Mouse (Mus musculus): ENCODE data around the gene Lyz2. TPM values are rescaled to one million over a fixed set of nuclear protein-coding genes. Genes with fewer than 3 reads are reported as not detected.

Gene Lyz2
- polyA plus RNA-seq (2011; ENCODE audit: insufficient read depth, insufficient read length, low replicate concordance, missing spikeins) = 276 and 1,158 TPM in 2 replicates

DNA sequence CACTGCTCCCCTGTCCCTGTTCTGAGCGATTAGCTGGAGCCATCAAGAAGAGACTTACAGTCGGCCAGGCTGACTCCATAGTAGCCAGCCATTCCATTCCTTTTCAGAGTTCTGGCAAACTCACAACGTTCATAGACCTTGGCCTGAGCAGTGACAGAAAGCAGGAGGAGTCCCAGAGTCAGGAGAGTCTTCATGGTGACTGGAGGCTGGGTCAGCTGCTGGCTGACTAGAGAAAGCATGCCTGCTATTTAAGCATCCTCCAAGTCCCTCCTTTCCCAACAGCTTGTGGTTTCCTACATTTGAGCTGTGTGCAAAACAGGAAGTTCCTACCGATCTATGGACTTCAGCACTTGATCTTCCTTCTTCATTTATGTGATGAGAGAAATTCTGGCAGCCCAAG, at the start of gene Lyz2:
Gene Lyz2, minus strand, starts transcription at position 273 of the 400 bp plus-strand sequence.
- no peaks in the 10 kb centered on the region; the same call in 1 of the 2 replicates for H3K4me1 ChIP-seq (ENCODE audit: control insufficient read depth, insufficient read depth, low read length)
- peak within 1 kb of the TSS; percentile 94 for H3K4me3 ChIP-seq (replicated peaks; ENCODE audit: control insufficient read depth, low read depth, low read length)
- 4% methylated on average over 4 of the region's 4 CpGs for WGBS
- H3K27ac ChIP-seq (ENCODE audit: control insufficient read depth, insufficient read depth, low read depth, low read length, poor library complexity) = peak within 1 kb of the TSS; percentile 81
- TF ChIP-seq CTCF (IDR thresholded peaks at IDR 0.05; ENCODE audit: control insufficient read depth, insufficient read depth, low read length) (no peak), POLR2A (IDR thresholded peaks at IDR 0.05; ENCODE audit: borderline replicate concordance, control insufficient read depth, low read depth, low read length) (peak; percentile 25; the same call in 1 of the 2 replicates)

DNA sequence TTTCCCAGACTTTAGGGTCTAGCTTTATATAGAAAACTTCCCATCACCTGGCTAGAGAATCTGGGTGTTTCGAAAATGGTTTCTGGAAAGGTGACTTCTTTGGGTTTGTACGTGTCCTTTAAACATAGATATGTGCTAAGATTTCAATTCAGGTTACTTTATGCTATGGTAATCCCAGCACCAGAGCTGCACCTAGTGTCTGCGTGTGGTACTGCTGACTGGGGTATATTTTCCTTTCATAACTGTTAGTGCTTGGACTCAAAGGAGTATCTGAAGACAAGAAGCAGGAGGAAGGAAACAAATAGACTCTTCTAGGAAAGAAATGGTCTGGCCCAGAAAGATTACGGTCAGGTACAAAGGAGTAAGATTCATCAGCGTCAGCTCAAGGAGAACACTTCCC, 48.4 kb upstream of the Lyz2 start:
- WGBS = 10% methylated on average over 5 of the region's 5 CpGs
- Histone ChIP-seq H3K4me1 (ENCODE audit: control insufficient read depth, insufficient read depth, low read length) (peaks cover 1% of the 10 kb centered on the region; the same call in 1 of the 2 replicates), H3K27ac (ENCODE audit: control insufficient read depth, insufficient read depth, low read depth, low read length, poor library complexity) (no peak overlapping the region), H3K4me3 (replicated peaks; ENCODE audit: control insufficient read depth, low read depth, low read length) (no peak overlapping the region)
- TF ChIP-seq CTCF (IDR thresholded peaks at IDR 0.05; ENCODE audit: control insufficient read depth, insufficient read depth, low read length) = peak; percentile 51
- no peak for TF ChIP-seq POLR2A (IDR thresholded peaks at IDR 0.05; ENCODE audit: borderline replicate concordance, control insufficient read depth, low read depth, low read length)

DNA sequence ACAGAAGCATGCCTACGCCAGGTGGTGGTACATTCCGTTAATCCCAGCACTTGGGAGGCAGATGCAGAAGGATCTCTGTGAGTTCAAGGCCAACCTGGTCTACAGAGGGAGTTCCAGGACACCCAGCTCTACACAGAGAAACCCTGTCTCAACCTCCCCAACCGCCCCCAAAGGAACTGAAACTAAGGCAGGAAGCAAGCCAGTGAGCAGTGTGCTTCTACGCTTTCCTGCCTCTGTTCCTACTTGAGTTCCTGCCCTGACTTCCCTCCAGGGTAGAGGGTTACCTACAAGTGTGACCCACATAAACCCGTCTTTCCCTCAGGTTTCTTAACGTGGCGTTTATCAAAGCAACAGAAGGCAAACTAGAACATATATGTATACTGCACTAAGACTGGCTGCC, 41.7 kb upstream of the Lyz2 start:
- WGBS = 36% methylated on average over 7 of the region's 7 CpGs
- no peak overlapping the region for H3K27ac ChIP-seq (ENCODE audit: control insufficient read depth, insufficient read depth, low read depth, low read length, poor library complexity)
- H3K4me3 ChIP-seq (replicated peaks; ENCODE audit: control insufficient read depth, low read depth, low read length) = no peak overlapping the region
- peaks cover 4% of the 10 kb centered on the region; the same call in 1 of the 2 replicates for H3K4me1 ChIP-seq (ENCODE audit: control insufficient read depth, insufficient read depth, low read length)
- TF ChIP-seq CTCF (IDR thresholded peaks at IDR 0.05; ENCODE audit: control insufficient read depth, insufficient read depth, low read length) (no peak), POLR2A (IDR thresholded peaks at IDR 0.05; ENCODE audit: borderline replicate concordance, control insufficient read depth, low read depth, low read length) (no peak)

DNA sequence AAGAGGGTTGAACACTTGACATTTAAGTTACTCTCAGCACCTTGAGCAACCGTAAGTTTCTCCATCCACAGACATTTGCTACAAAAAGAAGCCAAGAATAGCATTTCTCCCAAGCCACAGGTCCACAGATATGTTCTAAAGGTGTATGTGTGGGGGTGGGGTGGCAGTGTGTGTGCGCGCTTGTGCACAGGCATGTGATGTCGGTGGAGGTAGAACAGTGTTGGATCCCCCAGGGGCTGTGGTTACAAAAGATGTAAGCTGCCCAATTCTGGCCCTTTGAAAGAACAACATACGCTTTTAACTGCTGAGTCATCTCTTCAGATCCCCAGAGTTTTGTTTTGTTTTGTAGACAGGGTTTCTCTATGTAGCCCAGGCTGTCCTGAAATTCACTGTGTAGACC, 40.5 kb upstream of the Lyz2 start:
- Histone ChIP-seq H3K27ac (ENCODE audit: control insufficient read depth, insufficient read depth, low read depth, low read length, poor library complexity) (no peak overlapping the region), H3K4me1 (ENCODE audit: control insufficient read depth, insufficient read depth, low read length) (peaks cover 4% of the 10 kb centered on the region; the same call in 1 of the 2 replicates), H3K4me3 (replicated peaks; ENCODE audit: control insufficient read depth, low read depth, low read length) (no peak overlapping the region)
- 64% methylated on average over 5 of the region's 5 CpGs for WGBS
- TF ChIP-seq CTCF (IDR thresholded peaks at IDR 0.05; ENCODE audit: control insufficient read depth, insufficient read depth, low read length) (no peak), POLR2A (IDR thresholded peaks at IDR 0.05; ENCODE audit: borderline replicate concordance, control insufficient read depth, low read depth, low read length) (no peak)

DNA sequence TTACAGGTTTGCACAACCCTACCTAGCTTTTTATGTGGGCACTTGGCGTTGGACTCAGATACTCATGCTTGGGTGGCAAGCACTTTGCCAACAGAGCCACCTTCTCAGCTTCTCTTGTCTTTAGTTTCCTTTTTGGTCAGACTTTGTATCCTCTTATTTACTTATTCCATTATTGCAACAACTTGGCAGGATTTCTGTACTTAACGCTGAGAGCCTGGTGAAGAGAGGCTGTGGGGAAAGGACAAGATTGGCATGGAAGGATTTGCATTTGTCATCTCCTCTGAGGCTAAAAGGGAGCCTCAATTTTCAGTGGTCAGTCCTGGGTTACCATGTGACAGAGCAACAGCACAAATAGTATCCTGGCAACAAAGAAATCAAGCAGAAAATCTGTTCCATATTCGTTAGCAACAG, 38.5 kb upstream of the Lyz2 start:
- WGBS = 68% methylated on average over 3 of the region's 3 CpGs
- Histone ChIP-seq H3K4me1 (ENCODE audit: control insufficient read depth, insufficient read depth, low read length) (peaks cover 4% of the 10 kb centered on the region), H3K27ac (ENCODE audit: control insufficient read depth, insufficient read depth, low read depth, low read length, poor library complexity) (no peak overlapping the region), H3K4me3 (replicated peaks; ENCODE audit: control insufficient read depth, low read depth, low read length) (no peak overlapping the region)
- TF ChIP-seq POLR2A (IDR thresholded peaks at IDR 0.05; ENCODE audit: borderline replicate concordance, control insufficient read depth, low read depth, low read length) (no peak), CTCF (IDR thresholded peaks at IDR 0.05; ENCODE audit: control insufficient read depth, insufficient read depth, low read length) (no peak)

DNA sequence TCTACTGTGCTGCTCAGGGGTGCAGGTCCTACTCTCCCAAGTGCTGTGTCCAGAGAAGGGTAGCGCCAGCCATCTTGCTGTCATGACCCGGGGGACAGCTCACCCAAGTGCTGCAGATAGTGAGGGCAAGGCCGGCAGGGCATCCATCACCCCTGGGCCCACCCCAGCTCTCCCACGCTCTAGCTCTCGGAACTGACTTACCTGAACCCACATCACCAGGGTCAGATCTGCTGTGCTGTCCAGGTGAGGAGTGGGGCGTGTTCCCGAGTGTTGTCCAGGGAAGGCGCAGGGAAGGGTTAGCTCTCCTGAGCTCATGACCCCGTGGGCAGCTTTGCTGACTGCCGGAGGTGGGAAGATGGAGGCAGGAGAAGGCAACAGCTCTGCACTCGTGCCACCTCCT, 34.3 kb upstream of the Lyz2 start:
- no peak overlapping the region for H3K4me3 ChIP-seq (replicated peaks; ENCODE audit: control insufficient read depth, low read depth, low read length)
- TF ChIP-seq POLR2A (IDR thresholded peaks at IDR 0.05; ENCODE audit: borderline replicate concordance, control insufficient read depth, low read depth, low read length) (no peak), CTCF (IDR thresholded peaks at IDR 0.05; ENCODE audit: control insufficient read depth, insufficient read depth, low read length) (no peak)
- no peaks in the 10 kb centered on the region; the same call in 1 of the 2 replicates for H3K4me1 ChIP-seq (ENCODE audit: control insufficient read depth, insufficient read depth, low read length)
- 84% methylated on average over 11 of the region's 11 CpGs for WGBS
- H3K27ac ChIP-seq (ENCODE audit: control insufficient read depth, insufficient read depth, low read depth, low read length, poor library complexity) = no peak overlapping the region; the same call in 1 of the 2 replicates

DNA sequence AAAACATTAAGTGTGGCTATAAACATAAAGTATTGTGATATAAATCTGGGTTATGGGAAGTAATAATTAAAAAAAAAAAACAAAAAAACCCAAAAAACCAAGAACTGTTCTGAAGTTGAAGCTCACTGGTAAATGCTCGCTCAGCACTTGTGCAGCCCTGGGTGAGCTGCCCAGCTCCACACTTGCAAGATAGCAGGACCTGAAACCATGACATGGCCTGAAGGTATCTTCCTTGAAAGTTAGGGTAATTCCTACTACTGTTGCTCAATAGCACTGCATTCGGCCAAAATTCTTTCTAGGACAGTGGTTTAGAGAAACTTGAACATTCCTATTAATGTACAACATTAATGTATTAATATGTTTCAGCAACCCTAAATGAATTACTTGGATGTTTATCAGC, 31.0 kb upstream of the Lyz2 start:
- TF ChIP-seq POLR2A (IDR thresholded peaks at IDR 0.05; ENCODE audit: borderline replicate concordance, control insufficient read depth, low read depth, low read length) (no peak), CTCF (IDR thresholded peaks at IDR 0.05; ENCODE audit: control insufficient read depth, insufficient read depth, low read length) (no peak)
- Histone ChIP-seq H3K27ac (ENCODE audit: control insufficient read depth, insufficient read depth, low read depth, low read length, poor library complexity) (no peak overlapping the region), H3K4me3 (replicated peaks; ENCODE audit: control insufficient read depth, low read depth, low read length) (no peak overlapping the region), H3K4me1 (ENCODE audit: control insufficient read depth, insufficient read depth, low read length) (no peaks in the 10 kb centered on the region; the same call in 1 of the 2 replicates)
- 62% methylated on average over 2 of the region's 2 CpGs for WGBS

DNA sequence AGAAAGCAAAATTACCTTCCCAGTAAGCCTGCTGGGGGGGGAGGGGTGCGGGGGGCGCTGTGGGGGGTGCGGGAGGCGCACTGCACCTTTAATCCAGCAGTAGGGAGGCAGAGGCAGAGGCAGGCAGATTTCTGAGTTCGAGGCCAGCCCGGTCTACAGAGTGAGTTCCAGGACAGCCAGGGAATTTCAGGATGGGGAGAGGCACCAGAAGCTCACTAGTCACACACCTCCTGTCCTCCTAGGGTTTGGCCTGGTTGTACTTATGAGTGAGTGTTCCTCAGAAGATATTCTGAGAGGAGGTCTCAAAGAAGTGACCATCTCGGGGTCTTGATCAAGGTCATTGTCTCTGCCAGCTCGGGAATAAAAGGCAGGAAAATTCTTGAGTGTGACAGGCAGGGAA, 30.0 kb upstream of the Lyz2 start:
- Histone ChIP-seq H3K27ac (ENCODE audit: control insufficient read depth, insufficient read depth, low read depth, low read length, poor library complexity) (no peak overlapping the region), H3K4me1 (ENCODE audit: control insufficient read depth, insufficient read depth, low read length) (no peaks in the 10 kb centered on the region; the same call in 1 of the 2 replicates), H3K4me3 (replicated peaks; ENCODE audit: control insufficient read depth, low read depth, low read length) (no peak overlapping the region)
- TF ChIP-seq CTCF (IDR thresholded peaks at IDR 0.05; ENCODE audit: control insufficient read depth, insufficient read depth, low read length) (no peak), POLR2A (IDR thresholded peaks at IDR 0.05; ENCODE audit: borderline replicate concordance, control insufficient read depth, low read depth, low read length) (no peak)
- WGBS = 79% methylated on average over 8 of the region's 8 CpGs

DNA sequence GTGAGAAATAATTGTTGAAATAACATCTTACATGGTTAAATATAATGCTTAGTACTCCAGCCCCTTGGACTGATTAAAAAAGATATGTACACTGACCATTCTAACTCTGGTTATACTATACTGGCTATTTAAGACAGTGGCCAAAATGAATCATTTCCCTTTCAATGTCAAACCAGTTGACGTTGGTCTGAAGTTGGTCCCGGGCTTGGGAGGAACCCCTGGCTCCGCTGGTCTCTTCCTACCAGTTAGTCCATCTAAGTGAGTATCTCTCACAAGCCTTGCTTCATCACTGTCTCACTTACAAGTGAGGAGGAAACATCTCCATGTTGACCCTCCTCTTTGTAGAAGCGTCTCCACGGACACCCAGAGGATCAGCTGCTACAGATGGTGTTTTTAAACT, 22.2 kb upstream of the Lyz2 start:
- Histone ChIP-seq H3K27ac (ENCODE audit: control insufficient read depth, insufficient read depth, low read depth, low read length, poor library complexity) (no peak overlapping the region), H3K4me1 (ENCODE audit: control insufficient read depth, insufficient read depth, low read length) (peaks cover 2% of the 10 kb centered on the region)
- 71% methylated on average over 5 of the region's 5 CpGs for WGBS

More for the DNA sequence above, 22.2 kb upstream of the Lyz2 start:
- TF ChIP-seq POLR2A (IDR thresholded peaks at IDR 0.05; ENCODE audit: borderline replicate concordance, control insufficient read depth, low read depth, low read length) = no peak
- no peak for TF ChIP-seq CTCF (IDR thresholded peaks at IDR 0.05; ENCODE audit: control insufficient read depth, insufficient read depth, low read length)
- no peak overlapping the region for H3K4me3 ChIP-seq (replicated peaks; ENCODE audit: control insufficient read depth, low read depth, low read length)
